Mouse (Mus musculus) liver, embryonic 13.5 days (tissue): ENCODE data around the gene Cabp7. TPM values are rescaled to one million over a fixed set of nuclear protein-coding genes. Genes with fewer than 3 reads are reported as not detected.

Experiments used
- ATAC-seq: fragments of 200-750 bp; cut with Nextera tagmentation; 2 replicates; pipeline ENCODE4 v1.8.0; 2017; ENCODE audit warnings: low read depth, mild to moderate bottlenecking, moderate number of reproducible peaks, moderate library complexity
- DNase-seq: peaks from one replicate; pipeline ENCODE4 v3.0.0; 2022
- H3K27ac ChIP-seq: fragments of 300-500 bp; sonication (generic); 2 replicates; pipeline ENCODE4 v1.5.1; 2015; ENCODE audit warnings: moderate library complexity, mild to moderate bottlenecking, inconsistent platforms
- H3K27me3 ChIP-seq: fragments of 300-500 bp; sonication (generic); 2 replicates; pipeline ENCODE4 v1.6.1; 2015; ENCODE audit warnings: mild to moderate bottlenecking, inconsistent platforms
- H3K36me3 ChIP-seq: fragments of 300-500 bp; sonication (generic); 2 replicates; pipeline ENCODE4 v1.6.1; 2015; ENCODE audit warnings: mild to moderate bottlenecking, inconsistent platforms
- H3K4me1 ChIP-seq: fragments of 300-500 bp; sonication (generic); replicated peaks from 2 replicates; pipeline ENCODE4 v1.6.1; 2015; ENCODE audit warnings: inconsistent platforms
- H3K4me2 ChIP-seq: fragments of 300-500 bp; sonication (generic); 2 replicates; pipeline ENCODE4 v1.6.1; 2015; ENCODE audit warnings: inconsistent platforms, mild to moderate bottlenecking, moderate library complexity
- H3K4me3 ChIP-seq: fragments of 300-500 bp; sonication (generic); replicated peaks from 2 replicates; pipeline ENCODE4 v1.5.1; 2015; ENCODE audit warnings: mild to moderate bottlenecking, inconsistent platforms
- H3K9ac ChIP-seq: fragments of 300-500 bp; sonication (generic); 2 replicates; pipeline ENCODE4 v1.6.1; 2015; ENCODE audit warnings: mild to moderate bottlenecking, inconsistent platforms
- H3K9me3 ChIP-seq: fragments of 300-500 bp; sonication (generic); replicated peaks from 2 replicates; pipeline ENCODE4 v1.6.1; 2016; ENCODE audit warnings: inconsistent platforms
- WGBS: fragments of 180-500 bp; shearing (Covaris S2); methylation state at CpG from one replicate; pipeline ENCODE4 v1.1.7; 2015; ENCODE audit not compliant: insufficient replicate concordance; 5-methylcytosine and 5-hydroxymethylcytosine counted together
- polyA plus RNA-seq: library from polyadenylated mRNA; unstranded; fragments of >200 nt; fragmentation: Nextera tagmentation; extraction: Ambion mirVana; gene quantifications from 2 replicates; pipeline ENCODE4 v1.2.1, GENCODE M21; 2015

The Cabp7 gene
- polyA plus RNA-seq, 1 experiment from 2014 or later = not detected

DNA sequence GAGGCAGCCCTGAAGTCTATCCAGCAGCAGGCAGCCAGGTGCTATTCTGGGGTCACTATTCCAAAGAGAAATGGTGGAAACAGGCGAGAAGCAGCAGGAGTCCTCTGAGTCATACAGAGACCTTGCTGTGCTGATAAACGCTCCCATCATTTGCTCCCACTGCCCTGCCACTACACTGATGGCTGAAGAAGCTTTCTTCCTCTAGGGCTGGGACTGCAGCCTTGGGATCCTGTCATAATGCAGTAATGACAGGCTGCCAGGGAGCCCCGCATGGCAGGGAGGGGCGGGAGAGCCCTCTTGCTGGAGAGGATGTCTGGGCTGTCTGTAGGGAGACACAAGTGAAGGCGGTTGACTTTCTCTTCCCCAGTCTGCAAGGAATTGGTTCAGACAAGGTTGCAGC is 17.9 kb upstream of the Cabp7 start:
- no peak overlapping the region for H3K27ac ChIP-seq
- no peaks in the 10 kb centered on the region for H3K4me1 ChIP-seq
- 68% methylated on average over 5 of the region's 5 CpGs for WGBS
- H3K4me3 ChIP-seq = no peak overlapping the region
- H3K9me3 ChIP-seq = no peaks in the 10 kb centered on the region
- H3K9ac ChIP-seq = no peak overlapping the region
- H3K27me3 ChIP-seq = peaks cover 30% of the 10 kb centered on the region
- ATAC-seq = no peak
- no peak overlapping the region for H3K4me2 ChIP-seq
- DNase-seq = no peak
- H3K36me3 ChIP-seq = no peaks in the 10 kb centered on the region

DNA sequence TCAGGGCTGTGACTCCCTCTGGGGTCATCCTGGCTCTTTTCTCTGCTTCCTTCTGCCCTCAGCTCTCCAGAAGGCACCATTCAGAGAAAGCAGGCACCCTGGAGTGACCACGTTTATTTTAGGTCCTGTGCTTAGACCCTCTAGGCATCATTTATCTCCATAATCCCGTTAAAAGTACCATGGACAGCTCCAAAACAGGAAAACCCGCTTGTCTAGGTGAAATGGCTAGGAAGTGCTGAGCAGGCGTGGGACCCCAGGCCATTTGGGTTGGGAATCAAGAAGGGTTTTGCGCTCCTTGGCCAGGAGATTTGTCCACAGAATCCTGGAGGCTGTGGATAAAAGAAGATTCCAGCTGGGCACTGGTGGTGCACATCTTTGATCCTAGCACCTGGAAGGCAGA is 17.1 kb upstream of the Cabp7 start:
- 24% methylated on average over 5 of the region's 5 CpGs for WGBS

DNA sequence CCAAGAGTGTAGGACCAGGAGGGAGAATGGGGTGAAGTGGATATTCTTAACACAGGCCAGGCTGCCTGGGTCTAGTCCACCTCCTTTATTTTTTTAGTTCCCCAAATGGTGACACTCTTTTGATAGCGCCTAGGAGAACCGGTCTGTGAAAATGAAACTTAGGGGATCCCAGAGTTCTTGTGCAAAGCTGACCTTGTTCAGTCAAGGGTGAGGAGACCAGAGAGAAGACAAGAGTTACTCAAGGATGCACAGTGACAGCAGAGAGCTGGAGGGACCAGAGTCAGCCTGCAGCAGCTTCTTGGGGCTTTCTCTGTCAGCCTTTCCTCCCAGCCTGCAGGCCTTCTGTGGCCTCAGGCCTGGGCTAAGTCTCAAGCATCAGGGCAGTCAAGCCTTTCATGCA is 15.9 kb upstream of the Cabp7 start:
- no peak overlapping the region for H3K4me3 ChIP-seq
- no peak overlapping the region for H3K4me2 ChIP-seq
- H3K36me3 ChIP-seq = no peaks in the 10 kb centered on the region
- no peaks in the 10 kb centered on the region for H3K9me3 ChIP-seq
- DNase-seq (no peak), ATAC-seq (no peak)
- H3K27me3 ChIP-seq = peaks cover 30% of the 10 kb centered on the region
- 15% methylated on average over 2 of the region's 2 CpGs for WGBS
- no peak overlapping the region for H3K27ac ChIP-seq
- no peaks in the 10 kb centered on the region for H3K4me1 ChIP-seq
- no peak overlapping the region for H3K9ac ChIP-seq

More for the DNA sequence above, 17.1 kb upstream of the Cabp7 start:
- no peak overlapping the region for H3K9ac ChIP-seq
- H3K27me3 ChIP-seq = peaks cover 30% of the 10 kb centered on the region
- no peak overlapping the region for H3K27ac ChIP-seq
- H3K4me2 ChIP-seq = no peak overlapping the region
- DNase-seq (no peak), ATAC-seq (no peak)
- H3K4me1 ChIP-seq = no peaks in the 10 kb centered on the region
- no peak overlapping the region for H3K4me3 ChIP-seq
- no peaks in the 10 kb centered on the region for H3K9me3 ChIP-seq
- no peaks in the 10 kb centered on the region for H3K36me3 ChIP-seq

DNA sequence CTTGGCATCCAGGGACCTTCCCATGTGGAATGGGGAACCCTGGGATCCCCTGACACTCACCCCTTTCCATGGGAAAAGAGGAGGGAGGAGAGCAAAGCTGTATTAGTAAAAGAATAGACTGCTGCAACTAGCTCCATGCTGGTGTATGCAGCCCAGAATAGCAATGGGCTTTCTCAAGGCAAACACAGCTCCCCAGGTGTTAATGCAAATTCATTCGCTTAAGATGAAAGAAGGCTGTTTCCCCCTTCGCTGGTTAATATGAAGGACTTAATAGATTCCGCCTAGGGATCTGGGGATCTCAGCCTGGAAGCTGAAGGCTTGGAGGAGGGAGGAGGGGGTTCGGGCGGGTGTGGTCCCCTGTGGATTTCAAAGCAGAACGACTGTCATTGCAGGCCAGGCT is 15.4 kb upstream of the Cabp7 start:
- 14% methylated on average over 6 of the region's 6 CpGs for WGBS
- no peak for ATAC-seq

GRCm38 (mm10) chr11:4760438-4760837 is 13.9 kb upstream of the Cabp7 start:
- no peak overlapping the region for H3K27ac ChIP-seq
- no peaks in the 10 kb centered on the region for H3K4me1 ChIP-seq
- H3K4me3 ChIP-seq = no peak overlapping the region
- H3K4me2 ChIP-seq = no peak overlapping the region
- H3K27me3 ChIP-seq = peaks cover 30% of the 10 kb centered on the region
- H3K9ac ChIP-seq = no peak overlapping the region
- ATAC-seq (no peak), DNase-seq (no peak)
- H3K36me3 ChIP-seq = no peaks in the 10 kb centered on the region
- WGBS = 30% methylated on average over 4 of the region's 4 CpGs
- H3K9me3 ChIP-seq = no peaks in the 10 kb centered on the region

More for the DNA sequence above, 15.4 kb upstream of the Cabp7 start:
- Histone ChIP-seq H3K27ac (no peak overlapping the region), H3K4me3 (no peak overlapping the region), H3K9ac (no peak overlapping the region), H3K9me3 (no peaks in the 10 kb centered on the region), H3K27me3 (peaks cover 30% of the 10 kb centered on the region), H3K4me1 (no peaks in the 10 kb centered on the region), H3K4me2 (no peak overlapping the region), H3K36me3 (no peaks in the 10 kb centered on the region)
- no peak for DNase-seq

DNA sequence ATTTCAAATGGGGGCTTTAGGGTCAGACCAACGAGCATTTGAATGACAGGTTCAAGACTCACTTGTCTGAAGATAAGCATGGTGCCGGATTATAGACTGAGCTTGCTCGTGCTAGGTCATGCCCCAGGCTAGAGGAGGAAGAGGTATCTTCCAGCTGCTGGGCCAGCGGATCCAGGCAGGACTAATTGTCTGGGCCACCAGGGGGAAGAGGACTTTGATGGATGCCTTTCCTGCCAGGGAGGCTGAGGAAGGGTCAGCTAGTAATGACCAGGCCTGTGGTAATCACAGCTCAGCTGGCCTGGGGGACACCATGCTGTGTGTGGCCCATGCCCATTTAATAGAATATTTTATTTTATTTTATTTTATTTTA is 11.2 kb upstream of the Cabp7 start:
- no peak overlapping the region for H3K27ac ChIP-seq
- H3K4me1 ChIP-seq = no peaks in the 10 kb centered on the region
- 30% methylated on average over 4 of the region's 4 CpGs for WGBS
- DNase-seq (no peak), ATAC-seq (no peak)
- H3K9me3 ChIP-seq = no peaks in the 10 kb centered on the region
- no peaks in the 10 kb centered on the region for H3K36me3 ChIP-seq
- H3K4me2 ChIP-seq = no peak overlapping the region
- H3K9ac ChIP-seq = no peak overlapping the region
- no peak overlapping the region for H3K4me3 ChIP-seq
- peaks cover 23% of the 10 kb centered on the region for H3K27me3 ChIP-seq

DNA sequence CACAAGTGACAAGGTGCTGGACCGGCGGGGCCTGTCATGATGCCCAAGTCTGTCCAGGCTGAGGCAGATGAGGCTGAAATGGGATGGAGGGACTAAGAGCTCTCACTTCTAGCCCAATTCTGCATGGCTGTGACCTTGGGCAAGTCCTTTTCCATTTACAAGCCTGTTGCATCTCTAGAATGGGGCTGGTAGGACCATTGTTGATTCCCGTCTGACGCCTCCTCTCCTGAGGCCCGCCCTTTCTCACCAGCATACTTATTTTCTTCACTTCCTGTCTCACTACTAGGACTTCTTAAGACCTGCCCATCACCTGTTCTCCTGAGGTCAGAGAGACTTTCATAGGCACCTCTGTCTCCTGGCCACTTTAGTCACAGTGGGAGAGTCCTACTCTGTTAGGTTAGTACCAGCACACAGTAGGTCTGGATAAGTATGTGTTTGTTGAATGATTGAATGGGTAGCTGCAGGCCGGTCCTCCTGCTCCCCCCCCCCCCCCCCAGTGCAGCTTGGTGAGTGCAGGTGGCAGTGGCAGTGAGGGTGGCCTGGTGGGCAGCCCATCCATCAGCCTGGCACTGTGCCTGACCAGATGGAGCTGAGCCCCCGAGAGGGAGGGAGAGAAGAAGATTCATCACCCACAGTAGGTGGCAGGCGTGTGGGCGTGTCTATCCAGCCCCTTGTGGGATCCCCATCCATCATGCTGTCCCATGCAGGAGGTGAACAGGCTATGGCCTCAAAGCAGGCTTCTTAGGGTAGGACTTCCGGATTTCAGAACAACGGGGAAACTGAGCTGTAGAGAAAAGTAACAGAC is 10.6 kb upstream of the Cabp7 start:
- ATAC-seq (no peak), DNase-seq (no peak)
- Histone ChIP-seq H3K36me3 (no peaks in the 10 kb centered on the region), H3K27ac (no peak overlapping the region), H3K4me2 (no peak overlapping the region), H3K9ac (no peak overlapping the region), H3K4me3 (no peak overlapping the region), H3K4me1 (no peaks in the 10 kb centered on the region), H3K27me3 (peaks cover 18% of the 10 kb centered on the region), H3K9me3 (no peaks in the 10 kb centered on the region)
- 55% methylated on average over 11 of the region's 11 CpGs for WGBS

DNA sequence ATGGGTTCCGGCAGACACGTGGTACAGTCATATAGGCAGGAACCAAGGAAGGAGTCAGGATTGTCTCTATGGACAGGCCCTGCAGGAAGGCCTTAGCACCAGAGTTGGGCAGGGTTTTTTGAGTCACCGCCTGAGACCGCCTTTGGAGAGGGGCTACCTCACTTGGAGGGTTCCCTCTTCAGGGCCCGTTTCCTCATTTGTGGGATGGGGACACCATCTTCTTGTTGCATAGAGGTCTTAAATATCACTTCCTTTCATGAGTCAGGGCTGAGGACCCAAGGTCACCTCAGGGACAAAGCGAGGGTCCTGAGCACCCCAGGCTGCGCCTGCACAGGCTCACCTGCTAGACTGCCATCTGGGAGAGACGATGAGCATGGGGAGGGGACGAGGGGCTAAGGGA is 9.9 kb upstream of the Cabp7 start:
- peaks cover 17% of the 10 kb centered on the region for H3K27me3 ChIP-seq
- no peaks in the 10 kb centered on the region for H3K9me3 ChIP-seq
- H3K36me3 ChIP-seq = no peaks in the 10 kb centered on the region
- no peak overlapping the region for H3K9ac ChIP-seq
- H3K4me3 ChIP-seq = no peak overlapping the region
- no peaks in the 10 kb centered on the region for H3K4me1 ChIP-seq
- no peak overlapping the region for H3K4me2 ChIP-seq
- ATAC-seq (no peak), DNase-seq (no peak)
- no peak overlapping the region for H3K27ac ChIP-seq
- 66% methylated on average over 9 of the region's 9 CpGs for WGBS

GRCm38 (mm10) chr11:4754867-4755266 is 8.3 kb upstream of the Cabp7 start:
- Histone ChIP-seq H3K9ac (no peak overlapping the region), H3K4me1 (no peaks in the 10 kb centered on the region), H3K9me3 (no peaks in the 10 kb centered on the region), H3K4me3 (no peak overlapping the region), H3K36me3 (no peaks in the 10 kb centered on the region), H3K27me3 (peaks cover 20% of the 10 kb centered on the region), H3K4me2 (no peak overlapping the region), H3K27ac (no peak overlapping the region)
- ATAC-seq (no peak), DNase-seq (no peak)
- WGBS = 68% methylated on average over 11 of the region's 11 CpGs

GRCm38 (mm10) chr11:4754036-4754435 is 7.5 kb upstream of the Cabp7 start:
- Histone ChIP-seq H3K9me3 (no peaks in the 10 kb centered on the region), H3K4me3 (no peak overlapping the region), H3K4me1 (no peaks in the 10 kb centered on the region), H3K4me2 (no peak overlapping the region), H3K36me3 (no peaks in the 10 kb centered on the region), H3K27me3 (peaks cover 28% of the 10 kb centered on the region), H3K9ac (no peak overlapping the region), H3K27ac (no peak overlapping the region)
- no peak for ATAC-seq
- 75% methylated on average over 3 of the region's 3 CpGs for WGBS
- no peak for DNase-seq

DNA sequence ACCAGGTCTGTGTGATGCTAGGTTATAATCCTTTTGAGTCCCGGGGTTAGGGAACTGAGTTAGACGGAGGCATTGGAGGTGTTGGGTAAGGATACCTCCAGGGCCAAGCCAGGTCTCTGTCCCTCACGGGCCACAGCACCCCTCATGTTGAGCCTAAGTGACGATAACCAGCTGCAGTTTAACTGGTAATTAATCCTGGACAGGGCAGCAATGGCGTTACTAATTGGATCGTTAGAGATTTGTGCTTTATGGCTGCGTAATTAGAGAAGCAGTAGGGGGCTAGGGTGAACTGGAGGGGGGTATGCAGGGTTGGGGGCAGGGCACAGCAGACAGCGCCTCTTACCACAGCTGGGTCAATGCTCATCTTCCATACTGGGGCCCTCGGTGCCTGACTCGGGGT is 6.3 kb upstream of the Cabp7 start:
- WGBS = 47% methylated on average over 10 of the region's 10 CpGs
- Histone ChIP-seq H3K36me3 (no peaks in the 10 kb centered on the region), H3K9ac (no peak overlapping the region), H3K4me2 (no peak overlapping the region), H3K4me1 (no peaks in the 10 kb centered on the region), H3K27me3 (peaks cover 40% of the 10 kb centered on the region), H3K4me3 (no peak overlapping the region), H3K9me3 (no peaks in the 10 kb centered on the region), H3K27ac (no peak overlapping the region)
- DNase-seq = no peak
- no peak for ATAC-seq

DNA sequence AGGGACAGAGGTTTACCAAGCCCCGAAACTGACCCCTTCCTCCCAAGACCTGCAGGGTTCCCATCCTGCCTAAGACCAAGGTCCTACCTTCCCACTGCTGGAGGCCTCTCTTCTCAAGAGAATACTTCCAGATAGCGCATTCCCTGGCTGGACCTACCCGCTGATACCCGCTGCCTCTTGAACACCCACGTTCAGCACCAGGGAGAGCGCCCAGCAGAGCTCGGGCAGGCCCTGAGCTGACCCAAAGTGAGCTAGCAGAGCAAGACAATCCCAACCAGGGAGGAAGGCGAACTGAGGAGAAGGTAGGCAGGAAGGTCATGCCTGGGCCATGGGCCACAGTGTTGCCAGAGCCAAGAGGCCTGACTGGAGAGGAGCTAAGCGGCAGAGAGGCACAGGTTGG is 3.7 kb upstream of the Cabp7 start:
- Histone ChIP-seq H3K4me3 (no peak overlapping the region), H3K27me3 (peaks cover 66% of the 10 kb centered on the region), H3K36me3 (no peaks in the 10 kb centered on the region), H3K9me3 (no peaks in the 10 kb centered on the region), H3K4me2 (no peak overlapping the region), H3K4me1 (peaks cover 7% of the 10 kb centered on the region), H3K9ac (no peak overlapping the region), H3K27ac (no peak overlapping the region)
- WGBS = 4% methylated on average over 9 of the region's 9 CpGs
- DNase-seq = peak; percentile 47
- ATAC-seq = no peak
